Mouse (Mus musculus) hindbrain, embryonic 15.5 days (tissue): ENCODE data around the gene Zmiz1. TPM values are rescaled to one million over a fixed set of nuclear protein-coding genes. Genes with fewer than 3 reads are reported as not detected.
A peak's percentile ranks its signal among the peaks of the same experiment; 100 is the strongest.

Experiments used
- ATAC-seq: fragments of 200-750 bp; cut with Nextera tagmentation; 2 replicates; pipeline ENCODE4 v1.8.0; 2017; ENCODE audit warnings: low read depth, moderate number of reproducible peaks, moderate TSS enrichment; ENCODE audit not compliant: low FRiP score
- H3K27ac ChIP-seq: fragments of 300-500 bp; sonication (generic); replicated peaks from 2 replicates; pipeline ENCODE4 v1.5.1; 2015; ENCODE audit warnings: mild to moderate bottlenecking, inconsistent platforms
- H3K27me3 ChIP-seq: fragments of 300-500 bp; sonication (generic); 2 replicates; pipeline ENCODE4 v1.6.1; 2015; ENCODE audit warnings: control low read depth, inconsistent platforms
- H3K36me3 ChIP-seq: fragments of 300-500 bp; sonication (generic); 2 replicates; pipeline ENCODE4 v1.6.1; 2015; ENCODE audit warnings: control low read depth, inconsistent platforms
- H3K4me1 ChIP-seq: fragments of 300-500 bp; sonication (generic); replicated peaks from 2 replicates; pipeline ENCODE4 v1.6.1; 2015; ENCODE audit warnings: control low read depth, inconsistent platforms
- H3K4me2 ChIP-seq: fragments of 300-500 bp; sonication (generic); 2 replicates; pipeline ENCODE4 v1.6.1; 2015; ENCODE audit warnings: moderate library complexity, mild to moderate bottlenecking, inconsistent platforms
- H3K4me3 ChIP-seq: fragments of 300-500 bp; sonication (generic); 2 replicates; pipeline ENCODE4 v1.5.1; 2015; ENCODE audit warnings: mild to moderate bottlenecking, inconsistent platforms
- H3K9ac ChIP-seq: fragments of 300-500 bp; sonication (generic); 2 replicates; pipeline ENCODE4 v1.6.1; 2015; ENCODE audit warnings: inconsistent platforms
- H3K9me3 ChIP-seq: fragments of 300-500 bp; sonication (generic); 2 replicates; pipeline ENCODE4 v1.6.1; 2016; ENCODE audit warnings: control low read depth, inconsistent platforms
- WGBS: fragments of 180-500 bp; shearing (Covaris S2); methylation state at CpG from one replicate; pipeline ENCODE4 v1.1.7; 2015; 5-methylcytosine and 5-hydroxymethylcytosine counted together
- polyA plus RNA-seq: library from polyadenylated mRNA; unstranded; fragments of >200 nt; fragmentation: Nextera tagmentation; extraction: Ambion mirVana; gene quantifications from 2 replicates; pipeline ENCODE4 v1.2.1, GENCODE M21; 2015

Gene Zmiz1
- polyA plus RNA-seq, 1 experiment from 2014 or later, result 70.9 TPM

DNA sequence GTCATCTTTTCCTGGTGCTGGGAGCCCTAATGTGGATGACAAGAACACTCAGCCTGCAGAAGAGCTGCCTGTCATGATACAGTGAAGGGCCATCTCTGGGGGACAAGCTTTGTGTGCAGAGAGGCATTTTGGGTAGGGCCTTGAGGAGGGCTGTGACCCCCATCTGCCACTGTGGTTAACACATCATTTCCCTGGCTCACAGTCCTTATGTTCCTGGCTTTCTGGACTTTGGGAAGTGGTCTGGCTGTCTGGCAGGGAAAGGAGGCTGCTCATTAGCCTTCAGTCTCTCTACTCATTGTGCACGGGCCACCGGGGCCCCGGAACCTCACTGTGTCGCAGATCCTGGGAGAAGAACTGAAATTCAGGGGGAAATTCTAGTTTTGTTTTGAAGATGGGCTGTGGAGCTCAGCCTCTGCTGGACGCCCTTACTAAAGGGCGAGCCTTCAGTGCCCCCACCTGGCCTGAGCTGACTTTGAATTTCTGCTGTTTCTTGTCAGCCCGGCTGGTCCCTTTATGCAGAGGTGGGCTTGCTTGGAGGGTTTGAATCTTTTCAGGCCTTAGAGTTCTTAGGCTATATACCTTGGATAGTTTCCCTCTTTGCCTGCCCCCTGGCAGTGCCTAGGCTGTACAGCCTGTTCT lies 10.0 kb downstream of the Zmiz1 start:
- Histone ChIP-seq H3K27me3 (no peaks in the 10 kb centered on the region), H3K36me3 (no peaks in the 10 kb centered on the region), H3K27ac (peak overlapping the region; percentile 28), H3K4me2 (no peak overlapping the region), H3K9me3 (no peaks in the 10 kb centered on the region), H3K4me3 (no peak overlapping the region), H3K4me1 (peaks cover 96% of the 10 kb centered on the region), H3K9ac (no peak overlapping the region)
- ATAC-seq, result no peak
- WGBS, result 52% methylated on average over 7 of the region's 7 CpGs

DNA sequence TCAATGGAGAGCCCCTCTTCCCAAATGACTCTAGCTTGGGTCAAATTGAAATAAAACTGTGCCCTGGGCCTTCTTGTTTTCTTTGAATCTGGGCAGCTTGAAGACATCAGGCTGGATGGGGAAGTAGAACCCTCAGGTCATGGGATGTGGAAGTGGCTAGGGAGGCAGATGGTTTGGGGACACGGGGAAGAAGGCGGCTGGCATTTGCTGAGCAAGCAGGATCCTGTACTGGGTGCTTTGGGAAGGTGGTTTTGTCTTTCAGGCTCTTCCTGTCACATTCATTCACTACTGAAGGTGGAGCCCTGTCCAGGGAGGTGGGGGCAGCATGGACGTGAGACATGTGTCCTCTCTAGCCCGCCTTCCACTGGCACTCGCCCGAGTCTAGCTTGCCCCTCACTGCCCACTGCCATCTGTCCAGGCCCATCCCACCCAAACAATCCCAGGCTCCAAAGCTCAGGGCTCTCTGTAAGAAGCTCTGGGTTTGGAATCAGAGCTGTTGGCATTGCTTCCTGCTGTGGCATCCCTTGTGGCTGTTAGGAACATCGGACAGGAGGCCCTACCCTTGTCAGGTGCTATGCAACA lies 11.3 kb downstream of the Zmiz1 start:
- Histone ChIP-seq H3K4me3 (no peak overlapping the region), H3K27me3 (no peaks in the 10 kb centered on the region), H3K27ac (0 out of 2 replicates have a peak overlapping the region, but pooled peaks have one; percentile 10), H3K36me3 (no peaks in the 10 kb centered on the region), H3K4me1 (peaks cover 96% of the 10 kb centered on the region), H3K9ac (no peak overlapping the region), H3K4me2 (no peak overlapping the region), H3K9me3 (no peaks in the 10 kb centered on the region)
- WGBS, result 47% methylated on average over 7 of the region's 7 CpGs
- 0 out of 2 replicates have a peak, but pooled peaks have one; percentile 17 for ATAC-seq

DNA sequence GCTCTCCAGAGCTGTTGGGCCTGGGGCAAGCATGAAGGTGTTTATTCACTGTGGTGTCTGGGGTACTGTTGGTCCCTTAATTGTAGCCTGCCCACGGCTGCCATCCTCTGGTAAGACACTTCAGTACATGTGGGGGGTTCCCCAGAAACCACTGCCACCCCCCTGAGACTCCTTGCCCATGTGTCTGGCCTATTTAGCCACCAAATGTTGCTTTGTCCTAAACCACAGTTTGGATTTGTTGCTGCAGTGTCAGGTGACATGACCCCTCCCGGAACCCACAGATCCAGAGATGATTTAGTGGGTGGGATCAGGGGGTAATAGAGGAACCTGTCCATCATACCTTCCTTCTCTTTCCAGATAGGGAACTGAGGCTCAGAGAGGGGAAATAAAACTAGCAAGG lies 12.1 kb downstream of the Zmiz1 start:
- Histone ChIP-seq H3K9ac (no peak overlapping the region), H3K27ac (0 out of 2 replicates have a peak overlapping the region, but pooled peaks have one; percentile 10), H3K27me3 (no peaks in the 10 kb centered on the region), H3K4me1 (peaks cover 96% of the 10 kb centered on the region), H3K36me3 (no peaks in the 10 kb centered on the region), H3K4me2 (no peak overlapping the region), H3K9me3 (no peaks in the 10 kb centered on the region), H3K4me3 (no peak overlapping the region)
- WGBS, result 52% methylated on average over 2 of the region's 2 CpGs
- no peak for ATAC-seq

DNA sequence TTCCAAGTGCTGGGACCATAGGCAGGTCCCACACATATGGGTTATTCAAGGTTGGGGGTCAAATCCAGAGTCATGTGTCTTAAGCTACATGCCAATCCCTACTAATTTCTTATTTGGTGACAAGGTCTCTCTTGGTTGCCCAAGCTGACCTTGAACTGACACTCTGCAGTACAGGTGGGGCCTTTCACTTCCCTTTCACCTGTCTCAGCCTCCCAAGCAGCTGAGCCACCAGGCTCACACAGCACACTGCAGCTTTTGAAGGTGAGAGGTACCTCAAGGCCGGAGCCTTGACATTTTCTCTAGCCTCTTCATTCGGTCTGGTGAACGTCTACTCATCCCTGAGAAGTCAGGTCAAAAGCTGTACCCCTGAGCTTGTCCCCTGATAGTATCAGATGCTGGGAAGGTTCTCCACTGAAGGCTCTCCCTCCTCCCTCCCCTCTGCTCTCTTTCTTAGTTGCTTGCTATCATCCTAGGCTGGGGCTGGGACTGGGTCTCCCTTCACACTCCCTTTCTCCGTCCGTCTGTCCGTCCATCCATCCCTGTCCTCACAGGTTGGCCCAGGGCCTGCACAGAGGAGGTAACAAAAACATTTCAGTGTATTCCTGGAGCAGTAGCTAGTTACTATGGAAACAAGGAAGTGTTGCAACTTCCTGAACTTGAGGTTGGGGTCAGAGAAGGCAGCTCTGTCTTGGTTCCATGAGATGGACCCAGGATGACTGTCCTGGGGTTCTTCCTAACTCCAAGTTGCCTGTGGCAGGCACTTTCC lies 13.3 kb downstream of the Zmiz1 start:
- ATAC-seq, result no peak
- H3K27ac ChIP-seq, result no peak overlapping the region
- WGBS, result 77% methylated on average over 6 of the region's 6 CpGs

DNA sequence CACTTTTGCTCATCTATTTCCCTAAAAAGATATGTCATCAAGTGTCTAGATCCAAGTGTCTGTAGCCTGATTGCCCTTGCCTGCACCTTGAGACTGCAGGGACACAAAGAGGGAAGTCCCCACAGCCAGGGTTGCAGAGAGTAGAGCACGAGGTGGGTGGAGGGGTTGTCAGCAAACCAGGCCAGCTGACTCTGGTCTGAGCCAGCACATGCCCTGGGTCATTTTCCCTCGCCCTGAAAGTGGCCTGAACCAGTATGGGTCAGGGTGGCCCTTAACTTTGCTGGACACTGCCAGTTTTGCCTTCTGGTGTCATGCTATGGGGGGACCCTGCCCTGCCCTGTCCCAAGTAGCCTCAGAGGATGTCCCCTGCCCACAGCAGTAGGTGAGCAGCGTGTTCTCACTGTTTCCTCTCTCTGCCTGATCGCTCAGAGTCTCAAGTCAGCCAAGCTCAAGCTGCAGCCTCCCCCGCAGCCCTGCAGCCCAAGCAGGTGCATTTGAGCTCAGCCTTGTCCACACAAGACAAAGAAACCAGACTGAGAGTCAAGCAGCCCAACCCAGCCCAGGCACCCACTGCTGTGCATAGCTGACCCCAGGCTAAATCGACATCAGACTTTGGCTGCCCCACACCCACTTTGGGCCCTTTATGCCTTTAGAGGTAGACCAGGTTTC lies 14.1 kb downstream of the Zmiz1 start:
- H3K36me3 ChIP-seq, result no peaks in the 10 kb centered on the region
- no peaks in the 10 kb centered on the region for H3K9me3 ChIP-seq
- H3K27ac ChIP-seq, result peak overlapping the region; percentile 45; the same call in 1 of the 2 replicates
- no peak for ATAC-seq
- H3K9ac ChIP-seq, result no peak overlapping the region
- H3K4me2 ChIP-seq, result no peak overlapping the region
- no peak overlapping the region for H3K4me3 ChIP-seq
- no peaks in the 10 kb centered on the region for H3K27me3 ChIP-seq
- 45% methylated on average over 6 of the region's 6 CpGs for WGBS
- H3K4me1 ChIP-seq, result peaks cover 98% of the 10 kb centered on the region

More for the DNA sequence above, 13.3 kb downstream of the Zmiz1 start:
- Histone ChIP-seq H3K4me3 (no peak overlapping the region), H3K4me2 (no peak overlapping the region), H3K4me1 (peaks cover 98% of the 10 kb centered on the region), H3K9ac (no peak overlapping the region), H3K36me3 (no peaks in the 10 kb centered on the region), H3K27me3 (no peaks in the 10 kb centered on the region), H3K9me3 (no peaks in the 10 kb centered on the region)

DNA sequence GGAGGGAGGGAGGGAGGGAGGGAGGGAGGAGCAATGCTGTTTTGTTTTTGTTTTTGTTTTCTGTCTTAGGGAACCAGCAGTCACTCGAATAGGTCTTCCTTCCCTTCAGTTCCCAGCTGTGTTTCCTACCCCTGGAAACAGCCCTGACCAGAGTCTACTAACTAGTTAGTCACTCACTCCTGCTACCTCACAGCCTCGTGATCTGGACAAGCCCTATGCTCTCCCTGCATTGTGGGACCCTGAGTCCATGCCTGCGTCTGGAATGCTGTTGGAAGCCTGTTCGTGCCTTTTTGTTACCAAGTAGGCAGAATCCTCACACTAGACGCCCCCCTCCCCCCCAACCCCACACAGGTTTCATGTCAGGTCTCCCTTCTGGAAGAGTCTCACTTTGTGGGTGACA lies 15.0 kb downstream of the Zmiz1 start:
- H3K27me3 ChIP-seq, result no peaks in the 10 kb centered on the region
- no peaks in the 10 kb centered on the region for H3K36me3 ChIP-seq
- no peak overlapping the region for H3K27ac ChIP-seq
- peaks cover 98% of the 10 kb centered on the region for H3K4me1 ChIP-seq
- no peak overlapping the region for H3K9ac ChIP-seq
- 53% methylated on average over 5 of the region's 5 CpGs for WGBS
- H3K4me2 ChIP-seq, result no peak overlapping the region
- H3K9me3 ChIP-seq, result no peaks in the 10 kb centered on the region
- no peak overlapping the region for H3K4me3 ChIP-seq
- ATAC-seq, result no peak

DNA sequence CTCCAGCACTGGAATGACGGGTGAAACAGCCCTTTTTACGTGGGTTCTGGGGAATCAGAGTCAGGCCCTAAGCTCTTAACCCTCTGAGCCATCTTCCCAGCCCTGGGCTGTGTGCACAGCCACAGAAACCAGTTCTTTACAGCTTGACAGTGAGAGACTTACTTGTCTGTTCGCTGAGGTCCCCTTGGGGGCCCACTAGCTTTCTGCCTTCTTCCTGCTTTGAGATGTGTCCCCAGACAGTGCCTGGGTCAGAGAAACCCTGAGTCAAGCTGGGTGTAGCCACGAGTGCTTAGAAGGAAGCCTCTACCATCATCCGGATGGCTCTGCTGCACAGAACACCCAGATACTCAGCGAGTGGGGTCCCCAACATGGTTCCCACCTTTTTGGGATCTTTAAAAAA lies 15.7 kb downstream of the Zmiz1 start:
- no peak for ATAC-seq
- WGBS, result 62% methylated on average over 6 of the region's 6 CpGs
- H3K4me1 ChIP-seq, result peaks cover 98% of the 10 kb centered on the region
- peak overlapping the region; percentile 37 for H3K27ac ChIP-seq
- no peaks in the 10 kb centered on the region for H3K36me3 ChIP-seq
- no peak overlapping the region for H3K4me3 ChIP-seq
- H3K4me2 ChIP-seq, result no peak overlapping the region
- no peaks in the 10 kb centered on the region for H3K27me3 ChIP-seq
- H3K9me3 ChIP-seq, result no peaks in the 10 kb centered on the region
- no peak overlapping the region for H3K9ac ChIP-seq

DNA sequence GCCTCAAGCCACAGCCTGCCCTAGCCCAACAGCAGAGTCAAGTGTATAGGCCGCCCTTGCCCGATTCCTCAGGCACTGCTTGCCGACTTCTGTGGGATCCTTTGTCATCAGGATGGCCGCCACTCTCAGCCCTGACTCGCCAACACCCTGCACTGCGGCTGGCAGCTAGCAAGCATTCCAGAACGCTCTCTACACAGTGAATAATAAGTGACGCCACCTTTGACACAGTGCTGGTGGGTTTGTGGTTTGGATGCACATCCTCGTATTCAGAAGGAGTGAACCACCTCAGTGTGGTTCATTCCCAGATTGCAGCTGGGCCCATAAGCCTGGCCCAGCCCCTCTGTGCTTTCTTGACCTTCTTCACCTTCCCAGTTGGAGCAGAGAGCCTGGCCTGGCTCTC lies 17.1 kb downstream of the Zmiz1 start:
- H3K9ac ChIP-seq, result no peak overlapping the region
- H3K4me1 ChIP-seq, result peaks cover 98% of the 10 kb centered on the region
- no peak overlapping the region for H3K4me3 ChIP-seq
- H3K27ac ChIP-seq, result peak overlapping the region; percentile 26
- H3K36me3 ChIP-seq, result no peaks in the 10 kb centered on the region
- H3K4me2 ChIP-seq, result no peak overlapping the region
- no peaks in the 10 kb centered on the region for H3K27me3 ChIP-seq
- no peaks in the 10 kb centered on the region for H3K9me3 ChIP-seq
- no peak for ATAC-seq
- WGBS, result 45% methylated on average over 9 of the region's 9 CpGs

DNA sequence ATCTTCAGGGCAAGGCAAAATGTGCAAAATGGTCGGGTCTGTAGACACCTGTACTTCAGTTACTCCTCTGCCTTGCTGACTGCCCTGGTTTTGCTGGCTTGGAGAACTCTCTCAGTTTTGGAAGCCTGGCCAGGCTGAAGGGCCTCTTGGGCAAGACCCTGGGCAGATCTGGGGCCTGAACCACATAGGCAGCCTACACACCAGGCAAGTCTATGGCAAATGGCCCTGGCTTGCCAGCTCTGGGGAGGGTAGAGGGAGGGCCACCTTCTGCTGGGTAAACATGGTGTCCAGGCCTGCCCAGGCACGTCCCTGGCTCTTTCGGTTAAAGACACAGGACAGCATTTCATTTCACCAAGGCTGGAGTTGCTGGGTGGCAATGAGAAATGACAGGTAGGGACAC lies 17.5 kb downstream of the Zmiz1 start:
- no peaks in the 10 kb centered on the region for H3K9me3 ChIP-seq
- no peaks in the 10 kb centered on the region for H3K27me3 ChIP-seq
- H3K27ac ChIP-seq, result peak overlapping the region; percentile 26
- no peak for ATAC-seq
- no peak overlapping the region for H3K9ac ChIP-seq
- H3K4me3 ChIP-seq, result no peak overlapping the region
- no peak overlapping the region for H3K4me2 ChIP-seq
- no peaks in the 10 kb centered on the region for H3K36me3 ChIP-seq
- 69% methylated on average over 3 of the region's 3 CpGs for WGBS
- peaks cover 98% of the 10 kb centered on the region for H3K4me1 ChIP-seq

DNA sequence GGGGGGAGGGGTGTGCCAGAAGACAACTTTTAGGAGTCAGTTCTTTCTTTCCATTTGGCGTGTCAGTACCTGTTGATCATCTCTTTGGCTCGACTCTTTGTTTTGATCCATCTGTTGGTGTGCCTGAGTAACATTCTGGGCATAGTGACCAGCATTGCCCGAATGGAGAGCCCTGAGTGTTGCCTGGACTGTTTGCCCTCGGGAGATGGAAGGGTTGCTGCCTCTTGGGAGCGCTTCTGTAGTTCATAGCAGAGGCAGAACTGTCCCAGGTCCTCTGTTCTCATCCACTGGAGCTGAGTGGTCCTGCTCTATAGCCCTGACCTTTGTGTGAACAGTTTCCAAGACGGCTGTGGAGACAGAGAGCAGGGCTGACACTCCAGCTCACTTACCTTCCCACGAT lies 18.3 kb downstream of the Zmiz1 start:
- Histone ChIP-seq H3K27ac (0 out of 2 replicates have a peak overlapping the region, but pooled peaks have one; percentile 64), H3K9me3 (no peaks in the 10 kb centered on the region), H3K4me2 (no peak overlapping the region), H3K27me3 (no peaks in the 10 kb centered on the region), H3K4me1 (peaks cover 100% of the 10 kb centered on the region), H3K9ac (no peak overlapping the region), H3K36me3 (no peaks in the 10 kb centered on the region), H3K4me3 (no peak overlapping the region)
- 73% methylated on average over 7 of the region's 7 CpGs for WGBS
- no peak for ATAC-seq

DNA sequence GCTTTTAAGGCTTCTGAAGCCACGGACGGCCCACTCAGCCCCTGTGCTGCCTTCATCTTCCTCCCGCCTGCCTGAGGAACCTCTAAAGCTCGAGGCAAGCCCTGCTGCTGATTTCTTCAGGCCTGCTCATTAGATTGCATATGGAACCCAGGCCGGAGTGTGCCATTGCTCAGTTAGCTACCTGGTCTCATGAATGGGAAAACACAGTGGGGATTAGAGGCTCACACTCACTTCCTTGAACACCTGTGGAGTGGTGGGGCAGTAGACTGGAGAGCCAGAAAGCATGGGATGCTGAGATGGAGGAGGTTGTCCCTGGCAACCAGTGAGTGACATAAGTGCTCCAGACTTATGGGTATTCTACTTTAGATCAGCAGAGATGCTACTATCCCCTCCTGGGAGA lies 19.3 kb downstream of the Zmiz1 start:
- Histone ChIP-seq H3K27me3 (no peaks in the 10 kb centered on the region), H3K9me3 (no peaks in the 10 kb centered on the region), H3K9ac (no peak overlapping the region), H3K36me3 (no peaks in the 10 kb centered on the region), H3K4me1 (peaks cover 100% of the 10 kb centered on the region), H3K4me2 (no peak overlapping the region), H3K27ac (peak overlapping the region; percentile 64), H3K4me3 (no peak overlapping the region)
- 52% methylated on average over 5 of the region's 5 CpGs for WGBS
- no peak for ATAC-seq

DNA sequence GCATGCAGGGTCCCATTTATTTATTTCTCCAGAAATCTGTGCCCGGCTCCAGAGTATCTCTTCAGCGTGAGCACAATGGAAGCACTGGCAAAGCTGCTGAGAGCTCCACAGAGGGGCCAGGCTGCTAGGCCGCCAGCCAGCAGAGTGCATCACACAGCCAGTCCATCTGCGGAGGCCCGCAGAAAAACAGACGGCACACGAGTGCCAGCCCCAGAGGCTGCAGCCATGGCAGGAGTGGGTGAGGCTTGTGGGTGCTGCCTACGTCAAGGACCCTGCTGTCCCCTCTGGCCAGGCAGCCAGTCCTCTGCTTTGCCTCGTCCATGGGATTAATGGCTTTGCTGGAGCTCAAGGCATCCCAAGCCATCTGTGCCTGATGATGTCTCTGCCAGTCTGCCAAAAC lies 19.8 kb downstream of the Zmiz1 start:
- peak; percentile 65 for ATAC-seq
- WGBS, result 36% methylated on average over 9 of the region's 9 CpGs
- Histone ChIP-seq H3K4me3 (no peak overlapping the region), H3K9ac (no peak overlapping the region), H3K36me3 (no peaks in the 10 kb centered on the region), H3K27ac (peak overlapping the region; percentile 64), H3K4me2 (no peak overlapping the region), H3K9me3 (no peaks in the 10 kb centered on the region), H3K27me3 (no peaks in the 10 kb centered on the region), H3K4me1 (peaks cover 100% of the 10 kb centered on the region)
